Mouse (Mus musculus) liver, embryonic 11.5 days (tissue): ENCODE data around the gene Zmat5. TPM values are rescaled to one million over a fixed set of nuclear protein-coding genes. Genes with fewer than 3 reads are reported as not detected.

Source experiments
- ATAC-seq: fragments of 200-750 bp; cut with Nextera tagmentation; replicated peaks from 2 replicates; pipeline ENCODE4 v1.8.0; 2017; ENCODE audit warnings: moderate number of reproducible peaks, mild to moderate bottlenecking, moderate TSS enrichment, moderate library complexity; ENCODE audit not compliant: low FRiP score
- DNase-seq: peaks from one replicate; pipeline ENCODE4 v3.0.0-alpha.2; 2017; ENCODE audit warnings: low spot score
- H3K27ac ChIP-seq: fragments of 300-500 bp; sonication (generic); 2 replicates; pipeline ENCODE4 v1.5.1; 2014; ENCODE audit warnings: mild to moderate bottlenecking, low read depth, low read length, control low read depth
- H3K27me3 ChIP-seq: fragments of 300-500 bp; sonication (generic); replicated peaks from 2 replicates; pipeline ENCODE4 v1.6.1; 2014; ENCODE audit warnings: low read length, mixed read lengths; ENCODE audit not compliant: control insufficient read depth, insufficient read depth
- H3K36me3 ChIP-seq: fragments of 300-500 bp; sonication (generic); 2 replicates; pipeline ENCODE4 v1.6.1; 2014; ENCODE audit warnings: mild to moderate bottlenecking, low read length, moderate library complexity, mixed read lengths; ENCODE audit not compliant: control insufficient read depth, insufficient read depth
- H3K4me1 ChIP-seq: fragments of 300-500 bp; sonication (generic); replicated peaks from 2 replicates; pipeline ENCODE4 v1.6.1; 2014; ENCODE audit warnings: low read length, mixed read lengths; ENCODE audit not compliant: control insufficient read depth, insufficient read depth
- H3K4me2 ChIP-seq: fragments of 300-500 bp; sonication (generic); 2 replicates; pipeline ENCODE4 v1.6.1; 2014; ENCODE audit warnings: mild to moderate bottlenecking, control low read depth, moderate library complexity
- H3K4me3 ChIP-seq: fragments of 300-500 bp; sonication (generic); 2 replicates; pipeline ENCODE4 v1.5.1; 2014; ENCODE audit warnings: low read depth, low read length, control low read depth
- H3K9ac ChIP-seq: fragments of 300-500 bp; sonication (generic); 2 replicates; pipeline ENCODE4 v1.6.1; 2014; ENCODE audit warnings: low read depth, low read length, control low read depth
- H3K9me3 ChIP-seq: fragments of 300-500 bp; sonication (generic); 2 replicates; pipeline ENCODE4 v1.6.1; 2016; ENCODE audit warnings: low read length, inconsistent platforms, mixed read lengths; ENCODE audit not compliant: control insufficient read depth
- WGBS: fragments of 180-500 bp; shearing (Covaris S2); extraction: QIAGEN DNeasy Blood & Tissue Kit; methylation state at CpG from one replicate; pipeline ENCODE4 v1.1.7; 2014; 5-methylcytosine and 5-hydroxymethylcytosine counted together
- polyA plus RNA-seq: library from polyadenylated mRNA; unstranded; fragments of >200 nt; fragmentation: Nextera tagmentation; extraction: Ambion mirVana; gene quantifications from 2 replicates; pipeline ENCODE4 v1.2.1, GENCODE M21; 2014

The Zmat5 gene
- polyA plus RNA-seq, 1 experiment from 2014 or later, result 54.6 TPM

DNA sequence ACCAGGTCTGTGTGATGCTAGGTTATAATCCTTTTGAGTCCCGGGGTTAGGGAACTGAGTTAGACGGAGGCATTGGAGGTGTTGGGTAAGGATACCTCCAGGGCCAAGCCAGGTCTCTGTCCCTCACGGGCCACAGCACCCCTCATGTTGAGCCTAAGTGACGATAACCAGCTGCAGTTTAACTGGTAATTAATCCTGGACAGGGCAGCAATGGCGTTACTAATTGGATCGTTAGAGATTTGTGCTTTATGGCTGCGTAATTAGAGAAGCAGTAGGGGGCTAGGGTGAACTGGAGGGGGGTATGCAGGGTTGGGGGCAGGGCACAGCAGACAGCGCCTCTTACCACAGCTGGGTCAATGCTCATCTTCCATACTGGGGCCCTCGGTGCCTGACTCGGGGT is 48.4 kb downstream of the Zmat5 start:
- Histone ChIP-seq H3K36me3 (no peaks in the 10 kb centered on the region), H3K4me3 (no peak overlapping the region), H3K4me1 (no peaks in the 10 kb centered on the region), H3K4me2 (no peak overlapping the region), H3K27ac (no peak overlapping the region), H3K9me3 (no peaks in the 10 kb centered on the region), H3K9ac (no peak overlapping the region), H3K27me3 (peaks cover 45% of the 10 kb centered on the region)
- 49% methylated on average over 10 of the region's 10 CpGs for WGBS
- no peak for ATAC-seq
- DNase-seq, result no peak

DNA sequence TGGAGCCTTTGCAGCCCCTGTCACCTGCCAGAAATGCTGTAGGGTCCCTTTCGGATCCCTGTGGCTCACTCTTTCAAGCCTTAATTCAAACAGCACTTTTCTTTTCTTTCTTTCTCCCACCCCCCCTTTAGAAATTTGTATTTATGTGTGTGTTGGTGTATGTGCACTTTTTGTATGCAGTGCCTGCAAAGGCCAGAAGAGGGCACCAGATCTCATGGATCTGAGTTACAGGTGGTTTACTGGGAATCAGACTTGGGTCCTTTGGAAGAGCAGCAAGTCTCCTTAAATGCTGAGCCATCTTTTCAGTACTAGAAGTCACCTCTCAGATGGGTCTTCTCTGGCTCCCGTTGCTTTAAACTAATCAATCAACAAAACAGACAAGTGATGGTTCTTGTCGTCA is 49.6 kb downstream of the Zmat5 start:
- DNase-seq, result no peak
- Histone ChIP-seq H3K9me3 (no peaks in the 10 kb centered on the region), H3K4me2 (no peak overlapping the region), H3K27ac (no peak overlapping the region), H3K9ac (no peak overlapping the region), H3K36me3 (no peaks in the 10 kb centered on the region), H3K27me3 (peaks cover 33% of the 10 kb centered on the region), H3K4me3 (no peak overlapping the region), H3K4me1 (no peaks in the 10 kb centered on the region)
- no peak for ATAC-seq
- WGBS, result 82% methylated on average over 3 of the region's 3 CpGs

DNA sequence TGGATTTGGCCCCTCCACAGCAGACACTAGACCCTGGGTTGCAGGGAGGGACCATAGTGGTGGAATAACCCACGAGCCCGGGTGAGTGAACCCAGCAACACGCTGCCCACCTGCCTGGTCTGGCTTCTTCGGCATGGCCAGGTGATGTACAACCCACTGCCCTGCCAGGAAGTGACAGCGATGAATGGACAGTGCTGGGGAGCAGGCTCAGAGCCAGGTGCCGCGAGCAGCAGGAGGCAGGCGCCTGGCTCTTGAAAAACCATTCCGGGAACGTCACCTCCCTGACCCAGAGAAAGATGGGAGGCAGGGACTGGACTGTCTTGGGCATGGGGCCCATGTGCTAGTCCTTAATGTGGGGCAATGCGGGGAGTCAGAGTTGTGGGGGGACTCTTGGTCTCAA is 50.4 kb downstream of the Zmat5 start:
- 82% methylated on average over 11 of the region's 11 CpGs for WGBS
- H3K4me1 ChIP-seq, result no peaks in the 10 kb centered on the region
- peaks cover 25% of the 10 kb centered on the region for H3K27me3 ChIP-seq
- no peak overlapping the region for H3K4me2 ChIP-seq
- no peaks in the 10 kb centered on the region for H3K9me3 ChIP-seq
- H3K4me3 ChIP-seq, result no peak overlapping the region
- no peak overlapping the region for H3K9ac ChIP-seq
- no peak overlapping the region for H3K27ac ChIP-seq
- ATAC-seq (no peak), DNase-seq (no peak)
- no peaks in the 10 kb centered on the region for H3K36me3 ChIP-seq

DNA sequence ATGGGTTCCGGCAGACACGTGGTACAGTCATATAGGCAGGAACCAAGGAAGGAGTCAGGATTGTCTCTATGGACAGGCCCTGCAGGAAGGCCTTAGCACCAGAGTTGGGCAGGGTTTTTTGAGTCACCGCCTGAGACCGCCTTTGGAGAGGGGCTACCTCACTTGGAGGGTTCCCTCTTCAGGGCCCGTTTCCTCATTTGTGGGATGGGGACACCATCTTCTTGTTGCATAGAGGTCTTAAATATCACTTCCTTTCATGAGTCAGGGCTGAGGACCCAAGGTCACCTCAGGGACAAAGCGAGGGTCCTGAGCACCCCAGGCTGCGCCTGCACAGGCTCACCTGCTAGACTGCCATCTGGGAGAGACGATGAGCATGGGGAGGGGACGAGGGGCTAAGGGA is 52.0 kb downstream of the Zmat5 start:
- H3K4me3 ChIP-seq, result no peak overlapping the region
- no peaks in the 10 kb centered on the region for H3K4me1 ChIP-seq
- ATAC-seq (no peak), DNase-seq (no peak)
- no peak overlapping the region for H3K4me2 ChIP-seq
- H3K9ac ChIP-seq, result no peak overlapping the region
- 70% methylated on average over 9 of the region's 9 CpGs for WGBS
- no peaks in the 10 kb centered on the region for H3K36me3 ChIP-seq
- no peaks in the 10 kb centered on the region for H3K9me3 ChIP-seq
- no peak overlapping the region for H3K27ac ChIP-seq
- H3K27me3 ChIP-seq, result peaks cover 24% of the 10 kb centered on the region

DNA sequence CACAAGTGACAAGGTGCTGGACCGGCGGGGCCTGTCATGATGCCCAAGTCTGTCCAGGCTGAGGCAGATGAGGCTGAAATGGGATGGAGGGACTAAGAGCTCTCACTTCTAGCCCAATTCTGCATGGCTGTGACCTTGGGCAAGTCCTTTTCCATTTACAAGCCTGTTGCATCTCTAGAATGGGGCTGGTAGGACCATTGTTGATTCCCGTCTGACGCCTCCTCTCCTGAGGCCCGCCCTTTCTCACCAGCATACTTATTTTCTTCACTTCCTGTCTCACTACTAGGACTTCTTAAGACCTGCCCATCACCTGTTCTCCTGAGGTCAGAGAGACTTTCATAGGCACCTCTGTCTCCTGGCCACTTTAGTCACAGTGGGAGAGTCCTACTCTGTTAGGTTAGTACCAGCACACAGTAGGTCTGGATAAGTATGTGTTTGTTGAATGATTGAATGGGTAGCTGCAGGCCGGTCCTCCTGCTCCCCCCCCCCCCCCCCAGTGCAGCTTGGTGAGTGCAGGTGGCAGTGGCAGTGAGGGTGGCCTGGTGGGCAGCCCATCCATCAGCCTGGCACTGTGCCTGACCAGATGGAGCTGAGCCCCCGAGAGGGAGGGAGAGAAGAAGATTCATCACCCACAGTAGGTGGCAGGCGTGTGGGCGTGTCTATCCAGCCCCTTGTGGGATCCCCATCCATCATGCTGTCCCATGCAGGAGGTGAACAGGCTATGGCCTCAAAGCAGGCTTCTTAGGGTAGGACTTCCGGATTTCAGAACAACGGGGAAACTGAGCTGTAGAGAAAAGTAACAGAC is 52.7 kb downstream of the Zmat5 start:
- H3K4me3 ChIP-seq, result no peak overlapping the region
- H3K27ac ChIP-seq, result no peak overlapping the region
- H3K9ac ChIP-seq, result no peak overlapping the region
- no peak overlapping the region for H3K4me2 ChIP-seq
- WGBS, result 54% methylated on average over 11 of the region's 11 CpGs
- no peaks in the 10 kb centered on the region for H3K9me3 ChIP-seq
- H3K36me3 ChIP-seq, result no peaks in the 10 kb centered on the region
- H3K27me3 ChIP-seq, result peaks cover 24% of the 10 kb centered on the region
- DNase-seq (no peak), ATAC-seq (no peak)
- H3K4me1 ChIP-seq, result no peaks in the 10 kb centered on the region

DNA sequence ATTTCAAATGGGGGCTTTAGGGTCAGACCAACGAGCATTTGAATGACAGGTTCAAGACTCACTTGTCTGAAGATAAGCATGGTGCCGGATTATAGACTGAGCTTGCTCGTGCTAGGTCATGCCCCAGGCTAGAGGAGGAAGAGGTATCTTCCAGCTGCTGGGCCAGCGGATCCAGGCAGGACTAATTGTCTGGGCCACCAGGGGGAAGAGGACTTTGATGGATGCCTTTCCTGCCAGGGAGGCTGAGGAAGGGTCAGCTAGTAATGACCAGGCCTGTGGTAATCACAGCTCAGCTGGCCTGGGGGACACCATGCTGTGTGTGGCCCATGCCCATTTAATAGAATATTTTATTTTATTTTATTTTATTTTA is 53.3 kb downstream of the Zmat5 start:
- 37% methylated on average over 4 of the region's 4 CpGs for WGBS
- H3K4me2 ChIP-seq, result no peak overlapping the region
- H3K27ac ChIP-seq, result no peak overlapping the region
- no peak overlapping the region for H3K9ac ChIP-seq
- no peaks in the 10 kb centered on the region for H3K36me3 ChIP-seq
- H3K4me1 ChIP-seq, result no peaks in the 10 kb centered on the region
- ATAC-seq, result no peak
- H3K9me3 ChIP-seq, result no peaks in the 10 kb centered on the region
- no peak for DNase-seq
- no peak overlapping the region for H3K4me3 ChIP-seq
- H3K27me3 ChIP-seq, result peaks cover 29% of the 10 kb centered on the region

DNA sequence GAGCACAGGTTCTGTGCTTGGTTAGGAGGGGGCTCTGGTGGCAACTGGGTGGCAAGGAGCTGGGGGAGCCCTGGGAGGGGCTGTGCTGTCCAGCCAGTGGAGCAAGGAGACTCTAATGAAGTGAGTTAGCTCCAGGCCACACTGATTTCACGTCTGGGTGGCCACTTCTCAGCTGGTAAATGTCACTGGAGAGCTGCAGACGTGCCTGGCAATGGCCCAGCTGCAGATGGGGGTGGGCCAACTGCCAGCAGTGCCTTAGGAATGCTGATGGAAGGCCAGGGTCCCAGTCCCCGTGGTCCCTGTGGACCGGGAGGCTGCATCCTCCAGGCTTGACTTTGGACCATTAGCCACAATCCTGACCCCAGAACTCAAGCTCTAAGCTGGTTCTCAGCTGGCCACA is 56.0 kb downstream of the Zmat5 start:
- H3K4me2 ChIP-seq, result no peak overlapping the region
- peaks cover 27% of the 10 kb centered on the region for H3K27me3 ChIP-seq
- no peaks in the 10 kb centered on the region for H3K9me3 ChIP-seq
- ATAC-seq (no peak), DNase-seq (no peak)
- H3K4me3 ChIP-seq, result no peak overlapping the region
- no peak overlapping the region for H3K9ac ChIP-seq
- no peaks in the 10 kb centered on the region for H3K4me1 ChIP-seq
- no peak overlapping the region for H3K27ac ChIP-seq
- no peaks in the 10 kb centered on the region for H3K36me3 ChIP-seq
- 33% methylated on average over 4 of the region's 4 CpGs for WGBS

DNA sequence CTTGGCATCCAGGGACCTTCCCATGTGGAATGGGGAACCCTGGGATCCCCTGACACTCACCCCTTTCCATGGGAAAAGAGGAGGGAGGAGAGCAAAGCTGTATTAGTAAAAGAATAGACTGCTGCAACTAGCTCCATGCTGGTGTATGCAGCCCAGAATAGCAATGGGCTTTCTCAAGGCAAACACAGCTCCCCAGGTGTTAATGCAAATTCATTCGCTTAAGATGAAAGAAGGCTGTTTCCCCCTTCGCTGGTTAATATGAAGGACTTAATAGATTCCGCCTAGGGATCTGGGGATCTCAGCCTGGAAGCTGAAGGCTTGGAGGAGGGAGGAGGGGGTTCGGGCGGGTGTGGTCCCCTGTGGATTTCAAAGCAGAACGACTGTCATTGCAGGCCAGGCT is 57.5 kb downstream of the Zmat5 start:
- H3K9ac ChIP-seq, result no peak overlapping the region
- H3K27me3 ChIP-seq, result peaks cover 24% of the 10 kb centered on the region
- 23% methylated on average over 6 of the region's 6 CpGs for WGBS
- no peaks in the 10 kb centered on the region for H3K9me3 ChIP-seq
- DNase-seq, result no peak
- H3K4me1 ChIP-seq, result no peaks in the 10 kb centered on the region
- H3K36me3 ChIP-seq, result no peaks in the 10 kb centered on the region
- no peak overlapping the region for H3K27ac ChIP-seq
- H3K4me3 ChIP-seq, result no peak overlapping the region
- no peak for ATAC-seq
- no peak overlapping the region for H3K4me2 ChIP-seq

DNA sequence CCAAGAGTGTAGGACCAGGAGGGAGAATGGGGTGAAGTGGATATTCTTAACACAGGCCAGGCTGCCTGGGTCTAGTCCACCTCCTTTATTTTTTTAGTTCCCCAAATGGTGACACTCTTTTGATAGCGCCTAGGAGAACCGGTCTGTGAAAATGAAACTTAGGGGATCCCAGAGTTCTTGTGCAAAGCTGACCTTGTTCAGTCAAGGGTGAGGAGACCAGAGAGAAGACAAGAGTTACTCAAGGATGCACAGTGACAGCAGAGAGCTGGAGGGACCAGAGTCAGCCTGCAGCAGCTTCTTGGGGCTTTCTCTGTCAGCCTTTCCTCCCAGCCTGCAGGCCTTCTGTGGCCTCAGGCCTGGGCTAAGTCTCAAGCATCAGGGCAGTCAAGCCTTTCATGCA is 58.0 kb downstream of the Zmat5 start:
- Histone ChIP-seq H3K27ac (no peak overlapping the region), H3K4me2 (no peak overlapping the region), H3K9me3 (no peaks in the 10 kb centered on the region), H3K4me3 (no peak overlapping the region), H3K36me3 (no peaks in the 10 kb centered on the region), H3K27me3 (peaks cover 24% of the 10 kb centered on the region), H3K4me1 (no peaks in the 10 kb centered on the region), H3K9ac (no peak overlapping the region)
- WGBS, result 10% methylated on average over 2 of the region's 2 CpGs
- no peak for DNase-seq
- no peak for ATAC-seq
